Mouse (Mus musculus): ENCODE data around the gene Gna12.

- TF ChIP-seq MEF2A (IDR thresholded peaks at IDR 0.05; ENCODE audit: extremely low read depth, insufficient replicate concordance, low read depth, low read length, poor library complexity, severe bottlenecking) (no peak), POLR2A (IDR thresholded peaks at IDR 0.05; ENCODE audit: control insufficient read depth in 1 of 2, insufficient read depth in 1 of 2, low read depth in 1 of 2, low read length in 2 of 2, poor library complexity in 1 of 2) (no peak), MYC (IDR thresholded peaks at IDR 0.05; ENCODE audit: low read depth, low read length) (no peak), CTCF (IDR thresholded peaks at IDR 0.05 in 2 of 3, conservative IDR thresholded peaks at IDR 0.05 in 1 of 3; ENCODE audit: control insufficient read depth in 1 of 3, insufficient read depth in 1 of 3, low read depth in 2 of 3, low read length in 3 of 3, poor library complexity in 1 of 3, severe bottlenecking in 1 of 3) (no peak), ETS1 (IDR thresholded peaks at IDR 0.05; ENCODE audit: low read depth, low read length) (no peak), MAZ (IDR thresholded peaks at IDR 0.05; ENCODE audit: low read depth, low read length) (no peak), MAFK (IDR thresholded peaks at IDR 0.05; ENCODE audit: borderline replicate concordance, low read depth, low read length) (no peak), CHD2 (IDR thresholded peaks at IDR 0.05; ENCODE audit: low read length) (no peak), TCF12 (IDR thresholded peaks at IDR 0.05; ENCODE audit: low read depth, low read length) (no peak), HCFC1 (IDR thresholded peaks at IDR 0.05; ENCODE audit: low read depth, low read length) (no peak), GATA1 (IDR thresholded peaks at IDR 0.05; ENCODE audit: low read depth, low read length) (no peak)
Measured at GRCm38 (mm10) chr5:140873736-140874307, 43.6 kb upstream of the Gna12 start.

Data from MEL (cell line).